Mouse (Mus musculus) bone marrow macrophage, adult 2 months (primary cell): ENCODE data around the gene Armh3.

Experiments used
- CTCF ChIP-seq: IDR thresholded peaks from 2 replicates; pipeline ENCODE4 v1.5.1; 2012; ENCODE audit warnings: low read depth, mild to moderate bottlenecking, low read length, moderate library complexity
- POLR2A ChIP-seq: IDR thresholded peaks from 2 replicates; pipeline ENCODE4 v1.6.1; 2012; ENCODE audit warnings: mild to moderate bottlenecking, low read depth, low read length, borderline replicate concordance

GRCm38 (mm10) chr19:45830679-45831078 is 167.6 kb downstream of the Armh3 start:
- TF ChIP-seq CTCF: no peak
- no peak for TF ChIP-seq POLR2A
